Mouse (Mus musculus): ENCODE results near the gene Agap1.

DNA sequence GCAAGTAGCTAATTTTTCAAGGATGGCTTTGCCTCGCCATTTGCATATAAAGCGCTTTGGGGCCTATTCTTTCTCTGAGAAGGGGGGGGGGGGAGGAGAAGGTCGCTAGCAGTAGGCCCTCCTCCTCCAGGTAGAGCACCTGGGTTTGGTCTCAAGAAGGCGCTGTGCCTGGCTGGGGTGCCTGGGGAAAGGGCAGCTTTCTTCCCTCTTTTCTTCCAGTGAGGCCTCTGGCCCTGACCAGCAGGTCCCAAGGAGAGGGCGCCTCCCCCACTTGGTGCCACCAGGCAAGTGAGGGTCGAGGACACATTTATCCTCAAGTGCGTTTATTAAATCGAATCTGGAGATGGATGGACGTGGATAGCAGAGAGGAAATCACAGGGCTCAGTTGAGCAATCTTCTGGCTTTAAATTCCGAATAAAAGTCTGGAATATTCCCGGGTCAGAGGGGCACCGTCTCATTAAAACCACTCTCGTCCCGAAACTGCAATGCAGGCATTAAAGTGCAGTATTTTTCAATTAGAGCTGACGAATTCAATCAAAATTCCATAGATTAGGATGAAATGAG lies 486.4 kb downstream of the Agap1 start:
- TF ChIP-seq CTCF (IDR thresholded peaks at IDR 0.05; ENCODE audit: insufficient read depth, low read depth, low read length), result no peak
- TF ChIP-seq POLR2A (IDR thresholded peaks at IDR 0.05; ENCODE audit: insufficient read depth, low read depth, low read length), result no peak
